Mouse (Mus musculus) ES-E14 (cell line): ENCODE measurements around the gene Ccdc170. TPM values are rescaled to one million over a fixed set of nuclear protein-coding genes. Genes with fewer than 3 reads are reported as not detected.

Experiments
- DNase-seq: peaks from one replicate; pipeline ENCODE4 v3.0.0-alpha.2; 2013; ENCODE audit warnings: low read depth, low spot score
- H3K27ac ChIP-seq: 2 replicates; pipeline ENCODE4 v1.5.1; 2012; ENCODE audit warnings: low read depth, mild to moderate bottlenecking, low read length, moderate library complexity, mixed read lengths; ENCODE audit not compliant: poor library complexity, insufficient read depth, severe bottlenecking
- H3K36me3 ChIP-seq: 2 replicates; pipeline ENCODE4 v1.6.1; 2012; ENCODE audit warnings: mild to moderate bottlenecking, low read length, moderate library complexity, mixed read lengths; ENCODE audit not compliant: control insufficient read depth, poor library complexity, insufficient read depth, severe bottlenecking
- H3K4me1 ChIP-seq, 2 experiments: fragments of 150-350 bp in 1 of 2; sonication (generic) in 1 of 2; 2 replicates each; pipeline ENCODE4 v1.6.1; 2012; ENCODE audit warnings: low read length in 2 of 2, mild to moderate bottlenecking in 1 of 2, mixed read lengths in 1 of 2; ENCODE audit not compliant: control insufficient read depth in 2 of 2, insufficient read depth in 2 of 2, poor library complexity in 1 of 2
- H3K4me3 ChIP-seq, 2 experiments: fragments of 150-350 bp in 1 of 2; sonication (generic) in 1 of 2; 2 replicates each; pipeline ENCODE4 v1.5.1; 2012; ENCODE audit warnings: low read length in 2 of 2, low read depth in 1 of 2, mild to moderate bottlenecking in 1 of 2, mixed read lengths in 1 of 2; ENCODE audit not compliant: insufficient read depth in 1 of 2, poor library complexity in 1 of 2, severe bottlenecking in 1 of 2
- H3K9ac ChIP-seq: 2 replicates; pipeline ENCODE4 v1.6.1; 2012; ENCODE audit warnings: low read depth, mild to moderate bottlenecking, low read length, mixed read lengths; ENCODE audit not compliant: poor library complexity, insufficient read depth, severe bottlenecking
- H3K9me3 ChIP-seq: fragments of 150-350 bp; sonication (generic); 2 replicates; pipeline ENCODE4 v1.6.1; 2012; ENCODE audit warnings: low read depth, mild to moderate bottlenecking, low read length; ENCODE audit not compliant: control insufficient read depth, insufficient read depth
- CHD2 ChIP-seq: IDR thresholded peaks from 2 replicates; pipeline ENCODE4 v1.6.1; 2014; ENCODE audit warnings: mild to moderate bottlenecking, low read depth, low read length, inconsistent platforms
- HCFC1 ChIP-seq: IDR thresholded peaks from 2 replicates; pipeline ENCODE4 v1.6.1; 2012; ENCODE audit warnings: low read length, inconsistent platforms, borderline replicate concordance; ENCODE audit not compliant: insufficient read depth
- MAFK ChIP-seq: IDR thresholded peaks from 2 replicates; pipeline ENCODE4 v1.6.1; 2014; ENCODE audit warnings: mild to moderate bottlenecking, low read depth, low read length, inconsistent platforms; ENCODE audit not compliant: insufficient read depth
- ZC3H11A ChIP-seq: IDR thresholded peaks from 2 replicates; pipeline ENCODE4 v1.6.1; 2012; ENCODE audit warnings: low read depth, mild to moderate bottlenecking, inconsistent platforms, low read length, borderline replicate concordance
- ZNF384 ChIP-seq: IDR thresholded peaks from 2 replicates; pipeline ENCODE4 v1.6.1; 2012; ENCODE audit warnings: low read depth, low read length, inconsistent platforms
- in situ Hi-C, 2 experiments: fragments of 600-800 bp; cut with MboI; formaldehyde crosslinking; loops; one replicate each; pipeline ENCODE4 v1.15.1; 2025; ENCODE audit warnings: low sequenced_read_pairs in 2 of 2, inconsistent platforms in 1 of 2; ENCODE audit not compliant: unreplicated experiment in 2 of 2
- total RNA-seq: library from RNA; depleted of rRNA; stranded (reverse); fragments of 300-350 nt; gene quantifications from 2 replicates; pipeline ENCODE4 v1.2.3, GENCODE M21; 2012

Gene Ccdc170
- total RNA-seq, 1 experiment: 0.22 TPM

GRCm38 (mm10) chr10:4559132-4559531 lies 76.8 kb downstream of the Ccdc170 start:
- TF ChIP-seq ZC3H11A (no peak), MAFK (no peak), ZNF384 (no peak), CHD2 (no peak), HCFC1 (no peak)
- Histone ChIP-seq H3K36me3 (no peaks in the 10 kb centered on the region), H3K4me1 (no peaks in the 10 kb centered on the region), H3K27ac (no peak overlapping the region), H3K9me3 (no peaks in the 10 kb centered on the region), H3K9ac (no peak overlapping the region), H3K4me3 (no peak overlapping the region)
- no peak for DNase-seq
- in situ Hi-C loops: no loop called here

GRCm38 (mm10) chr10:4565148-4565547 lies 82.8 kb downstream of the Ccdc170 start:
- TF ChIP-seq MAFK: no peak
- no peak for TF ChIP-seq CHD2
- TF ChIP-seq ZC3H11A: no peak
- TF ChIP-seq HCFC1: no peak
- TF ChIP-seq ZNF384: no peak
- Histone ChIP-seq H3K9ac (no peak overlapping the region), H3K27ac (no peak overlapping the region), H3K36me3 (no peaks in the 10 kb centered on the region), H3K4me1 (no peaks in the 10 kb centered on the region), H3K9me3 (no peaks in the 10 kb centered on the region), H3K4me3 (no peak overlapping the region)
- DNase-seq: no peak
- in situ Hi-C loops: no loop called here

GRCm38 (mm10) chr10:4570778-4571177 lies 88.5 kb downstream of the Ccdc170 start:
- Histone ChIP-seq H3K9me3 (no peaks in the 10 kb centered on the region), H3K27ac (no peak overlapping the region), H3K36me3 (no peaks in the 10 kb centered on the region), H3K4me3 (no peak overlapping the region), H3K9ac (no peak overlapping the region), H3K4me1 (no peaks in the 10 kb centered on the region)
- no peak for DNase-seq
- in situ Hi-C loops: no loop called here
- TF ChIP-seq ZNF384 (no peak), HCFC1 (no peak), ZC3H11A (no peak)

- in situ Hi-C loops: no loop called here
- Histone ChIP-seq H3K27ac (no peak overlapping the region), H3K9ac (no peak overlapping the region), H3K4me3 (no peak overlapping the region), H3K4me1 (no peaks in the 10 kb centered on the region), H3K36me3 (no peaks in the 10 kb centered on the region), H3K9me3 (no peaks in the 10 kb centered on the region)
- DNase-seq: no peak
- TF ChIP-seq ZNF384 (no peak), CHD2 (no peak), MAFK (no peak), ZC3H11A (no peak), HCFC1 (no peak)
Measured at GRCm38 (mm10) chr10:4571304-4571703, 89.0 kb downstream of the Ccdc170 start.

- no peak for DNase-seq
- no peaks in the 10 kb centered on the region for H3K4me1 ChIP-seq
- H3K36me3 ChIP-seq: no peaks in the 10 kb centered on the region
- no peaks in the 10 kb centered on the region for H3K9me3 ChIP-seq
- in situ Hi-C loops: no loop called here
- no peak overlapping the region for H3K4me3 ChIP-seq
- TF ChIP-seq ZNF384 (no peak), ZC3H11A (no peak), CHD2 (no peak), MAFK (no peak), HCFC1 (no peak)
- H3K27ac ChIP-seq: no peak overlapping the region
- no peak overlapping the region for H3K9ac ChIP-seq
Measured at GRCm38 (mm10) chr10:4581905-4582304, 99.6 kb downstream of the Ccdc170 start.
